Mouse (Mus musculus) thymus, adult 2 months (tissue): Measurements from ENCODE around the gene Eif2ak4.

Experiments
- CTCF ChIP-seq: fragments of 200-500 bp; IDR thresholded peaks from 2 replicates; pipeline ENCODE4 v1.5.1; 2012; ENCODE audit warnings: mild to moderate bottlenecking, control low read depth, low read length, moderate library complexity, borderline replicate concordance; ENCODE audit not compliant: control insufficient read depth, poor library complexity, insufficient read depth; ENCODE audit errors: extremely low read depth
- POLR2A ChIP-seq: fragments of 200-500 bp; IDR thresholded peaks from 2 replicates; pipeline ENCODE4 v1.6.1; 2012; ENCODE audit warnings: mild to moderate bottlenecking, low read length, control low read depth, moderate library complexity; ENCODE audit not compliant: control insufficient read depth, poor library complexity, insufficient read depth; ENCODE audit errors: extremely low read depth

DNA sequence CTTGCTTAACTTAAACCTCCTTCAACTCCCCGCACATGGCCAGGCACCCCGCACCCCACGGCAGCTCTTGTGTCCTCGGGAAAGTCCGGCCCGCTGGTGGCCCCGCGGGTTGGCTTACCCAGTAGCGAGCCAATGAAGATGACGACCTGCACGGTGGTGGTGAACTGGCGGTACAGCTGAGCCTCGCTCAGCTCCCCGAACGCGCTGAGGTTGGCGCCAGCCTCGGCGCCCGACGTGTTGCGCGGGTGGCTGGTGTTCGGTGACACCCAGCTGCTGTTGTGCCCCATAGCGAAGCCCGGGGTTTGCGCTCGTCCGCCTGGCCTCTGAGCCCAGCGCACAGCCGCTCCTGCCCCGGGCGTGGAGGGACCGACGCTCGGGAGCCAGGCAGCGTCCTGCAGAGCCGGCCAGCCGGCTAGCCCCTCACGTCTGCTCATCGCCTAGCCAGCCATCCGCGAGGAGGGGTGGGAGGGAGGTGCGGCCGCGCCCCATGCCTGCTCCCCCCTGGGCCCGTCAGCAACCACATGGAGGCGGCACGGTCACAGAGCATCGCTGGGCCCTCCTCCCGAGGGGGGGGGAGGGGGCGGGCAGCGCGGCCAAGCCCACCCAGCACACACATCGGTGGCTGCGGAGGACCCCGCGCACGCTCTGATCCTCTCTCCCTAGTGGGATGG, 15.4 kb upstream of the Eif2ak4 start, which contains the start of gene Gpr176:
- TF ChIP-seq POLR2A (no peak), CTCF (no peak)
